ENCODE assay signal across 27 mouse cellular contexts in the genomic region with DNA sequence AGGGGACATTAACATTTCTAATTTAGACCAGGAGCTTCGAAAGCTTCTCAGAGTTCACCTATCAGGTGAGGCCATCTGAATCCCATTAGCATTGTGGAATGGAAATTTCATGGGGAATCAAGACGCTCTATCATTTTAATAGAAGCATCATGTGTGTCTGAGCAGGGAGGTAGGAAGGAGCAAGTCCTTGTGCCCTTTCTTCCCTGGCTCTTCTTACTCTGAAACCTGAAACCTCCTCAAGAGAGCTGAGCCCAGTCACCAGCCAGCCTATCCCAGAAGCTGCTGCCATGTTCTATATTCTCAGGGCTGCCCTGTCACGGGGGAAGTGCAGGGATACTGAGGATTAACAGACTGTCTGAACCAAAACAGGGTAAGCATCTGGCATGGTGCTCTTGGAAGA.
A peak's percentile ranks its signal among the peaks of the same experiment; 100 is the strongest.
DNase-seq lines count a peak whose midpoint lies in the region; ATAC-seq and TF ChIP-seq lines count a peak whose summit lies in the region.
"Had no signal": no experiment of that assay in that cellular context is flagged by ENCODE, and none has a peak within 500 bp of the region (broad histone marks: within the 10 kb centered on the region; RNA-seq: fewer than 3 reads in every experiment).

No protein-coding gene starts in this region.

- no peak for ATAC-seq in lung, postnatal 0 days
- ATAC-seq: hindbrain, postnatal 0 days; intestine, embryonic 15.5 days; midbrain, embryonic 13.5 days had no signal

- WGBS in embryonic facial prominence, embryonic 10.5 days: 39% methylated on average over 3 of the region's 3 CpGs
- 64% methylated on average over 3 of the region's 3 CpGs for WGBS in lung, postnatal 0 days

- TF ChIP-seq CTCF in lung, postnatal 0 days (IDR thresholded peaks at IDR 0.05): no peak

- no peaks in the 10 kb centered on the region for H3K9me3 ChIP-seq in embryonic facial prominence, embryonic 10.5 days
- H3K9me3 ChIP-seq in lung, postnatal 0 days (ENCODE audit: low read length): no peaks in the 10 kb centered on the region
- H3K9me3 ChIP-seq: forebrain, embryonic 12.5 days; heart, embryonic 10.5 days; hindbrain, embryonic 12.5 days; intestine, embryonic 15.5 days; limb, embryonic 12.5 days; liver, embryonic 15.5 days; midbrain, embryonic 13.5 days; stomach, embryonic 15.5 days had no signal

- H3K27me3 ChIP-seq in embryonic facial prominence, embryonic 10.5 days (replicated peaks; ENCODE audit: low read depth, poor library complexity, severe bottlenecking): 0 out of 2 replicates have a peak, but pooled peaks cover 5% of the 10 kb centered on the region
- H3K27me3 ChIP-seq in lung, postnatal 0 days (replicated peaks; ENCODE audit: insufficient read depth, low read length): no peaks in the 10 kb centered on the region
- H3K27me3 ChIP-seq: hindbrain, embryonic 12.5 days; intestine, embryonic 15.5 days; liver, embryonic 15.5 days; midbrain, embryonic 13.5 days; stomach, embryonic 15.5 days had no signal

- intact Hi-C loops in gastrocnemius, postnatal 14 days (cut with DNase I; ENCODE audit: low total_unique reads): no loop called here

- no peak overlapping the region for H3K9ac ChIP-seq in lung, postnatal 0 days (replicated peaks; ENCODE audit: low read depth)
- H3K9ac ChIP-seq: forebrain, embryonic 12.5 days; hindbrain, embryonic 12.5 days; intestine, embryonic 15.5 days; limb, embryonic 12.5 days; liver, embryonic 15.5 days; lung, embryonic 14.5 days; midbrain, embryonic 13.5 days; stomach, embryonic 15.5 days had no signal

- no peak overlapping the region for H3K27ac ChIP-seq in embryonic facial prominence, embryonic 10.5 days (replicated peaks)
- H3K27ac ChIP-seq in lung, postnatal 0 days (ENCODE audit: low read length): no peak overlapping the region
- H3K27ac ChIP-seq: forebrain, embryonic 12.5 days; heart, embryonic 10.5 days; hindbrain, embryonic 12.5 days; hindbrain, postnatal 0 days; intestine, embryonic 15.5 days; kidney, postnatal 0 days; limb, embryonic 12.5 days; liver, embryonic 15.5 days; midbrain, embryonic 13.5 days; stomach, embryonic 15.5 days had no signal

- no peaks in the 10 kb centered on the region for H3K36me3 ChIP-seq in embryonic facial prominence, embryonic 10.5 days (replicated peaks)
- H3K36me3 ChIP-seq in lung, postnatal 0 days (ENCODE audit: insufficient read depth, low read length): no peaks in the 10 kb centered on the region
- H3K36me3 ChIP-seq: forebrain, embryonic 12.5 days; heart, embryonic 10.5 days; hindbrain, embryonic 12.5 days; intestine, embryonic 15.5 days; limb, embryonic 12.5 days; liver, embryonic 15.5 days; midbrain, embryonic 13.5 days; stomach, embryonic 15.5 days had no signal

- peaks cover 26% of the 10 kb centered on the region for H3K4me1 ChIP-seq in embryonic facial prominence, embryonic 10.5 days
- H3K4me1 ChIP-seq in lung, postnatal 0 days (ENCODE audit: insufficient read depth, low read depth, low read length): no peaks in the 10 kb centered on the region
- H3K4me1 ChIP-seq: forebrain, embryonic 12.5 days; heart, embryonic 10.5 days; intestine, embryonic 15.5 days; limb, embryonic 12.5 days; liver, embryonic 15.5 days; stomach, embryonic 15.5 days had no signal

- DNase-seq in ES-CJ7 (ENCODE audit: low read depth, low spot score) (peak; percentile 61), R1 (ENCODE audit: low read depth, low spot score) (peak; percentile 50)
- DNase-seq in embryonic facial prominence, embryonic 10.5 days (ENCODE audit: low spot score): peak; percentile 55
- DNase-seq in mesoderm, embryonic 11.5 days (ENCODE audit: low read depth, low spot score): peak; percentile 35
- DNase-seq in gastrocnemius, postnatal 14 days: no peak
- no peak for DNase-seq in lung, postnatal 0 days (ENCODE audit: low spot score)
- DNase-seq: adrenal gland, postnatal 14 days; B cell, adult 2 months; cerebellum, adult 11 months; cerebellum, adult 9-11 months; gastrocnemius, postnatal 25 days; heart, postnatal 36 days; kidney, adult 2 months; layer of hippocampus, adult 9-11 months; lung, embryonic 14.5 days; thymus, adult 2 months had no signal

- no peak overlapping the region for H3K4me3 ChIP-seq in embryonic facial prominence, embryonic 10.5 days
- no peak overlapping the region for H3K4me3 ChIP-seq in lung, postnatal 0 days (ENCODE audit: low read depth, low read length)
- H3K4me3 ChIP-seq: erythroblast, embryonic 14.5 days; forebrain, embryonic 12.5 days; heart, embryonic 10.5 days; hindbrain, embryonic 12.5 days; intestine, embryonic 15.5 days; limb, embryonic 12.5 days; liver, embryonic 15.5 days; midbrain, embryonic 13.5 days; stomach, embryonic 15.5 days had no signal

- TF ChIP-seq EP300 in lung, postnatal 0 days (IDR thresholded peaks at IDR 0.05): no peak

- no peak overlapping the region for H3K4me2 ChIP-seq in lung, postnatal 0 days (replicated peaks; ENCODE audit: low read depth, low read length)
- H3K4me2 ChIP-seq: forebrain, embryonic 12.5 days; hindbrain, embryonic 12.5 days; intestine, embryonic 15.5 days; limb, embryonic 12.5 days; liver, embryonic 15.5 days; lung, embryonic 14.5 days; midbrain, embryonic 13.5 days; stomach, embryonic 15.5 days had no signal

Comparison
In these comparisons a context has a peak if more than half of its experiments do, and no peak if none do; other contexts are left out.
1. DNase-seq: peak in ES-CJ7 (single experiment), R1 (single experiment), embryonic facial prominence, embryonic 10.5 days (single experiment) and mesoderm, embryonic 11.5 days (single experiment); none in gastrocnemius, postnatal 14 days (single experiment) and lung, postnatal 0 days (single experiment).